Mouse (Mus musculus): ENCODE measurements around the gene Zyx. TPM values are rescaled to one million over a fixed set of nuclear protein-coding genes. Genes with fewer than 3 reads are reported as not detected.

Gene Zyx
- total and polyA plus RNA-seq, 3 experiments = 0.86 to 11.4 (median 2.2) TPM

- H3K79me2 ChIP-seq (replicated peaks; ENCODE audit: control insufficient read depth, extremely low read depth, insufficient read depth, poor library complexity, severe bottlenecking) = no peaks in the 10 kb centered on the region
- H3K27me3 ChIP-seq (replicated peaks) = no peaks in the 10 kb centered on the region
- H3K9me3 ChIP-seq (replicated peaks; ENCODE audit: low read length) = no peaks in the 10 kb centered on the region
- in situ Hi-C loops (cut with MboI; ENCODE audit: low pct_ligation_motif_present, low pct_unique_long_range_greater_than_20kb, low sequenced_read_pairs) = loop anchor here (25.0 kb wide), 1 partner anchor 239 kb away; the partner anchor contains the start of gene Tcaf3
- dilution Hi-C loops (cut with MboI; ENCODE audit: extremely low pct_ligation_motif_present, extremely low pct_unique_long_range_greater_than_20kb, low sequenced_read_pairs) = no loop called here
- H3K4me3 ChIP-seq (replicated peaks in 1 of 3; ENCODE audit: low read depth in 2 of 3, low read length in 2 of 3, poor library complexity in 1 of 3) = peak overlapping the region in 1 of 3 experiments; percentile 67
- H3K9ac ChIP-seq (ENCODE audit: insufficient read depth, low read depth) = peak overlapping the region; percentile 55; the same call in 1 of the 2 replicates
- TF ChIP-seq USF1 (IDR thresholded peaks at IDR 0.05; ENCODE audit: low read depth, low read length) (no peak), CTCF (conservative IDR thresholded peaks at IDR 0.05 in 1 of 2, IDR thresholded peaks at IDR 0.05 in 1 of 2; ENCODE audit: low read depth in 2 of 2, low read length in 2 of 2) (no peak), RAD21 (IDR thresholded peaks at IDR 0.05; ENCODE audit: low read depth, low read length) (no peak), MEF2A (IDR thresholded peaks at IDR 0.05; ENCODE audit: borderline replicate concordance, low read depth, low read length) (no peak), USF2 (conservative IDR thresholded peaks at IDR 0.05; ENCODE audit: low read depth, low read length) (no peak), UBTF (IDR thresholded peaks at IDR 0.05; ENCODE audit: low read depth, low read length) (no peak), MYC (IDR thresholded peaks at IDR 0.05; ENCODE audit: low read depth, low read length) (no peak), JUND (conservative IDR thresholded peaks at IDR 0.05; ENCODE audit: low read depth, low read length) (no peak), ZKSCAN1 (IDR thresholded peaks at IDR 0.05; ENCODE audit: borderline replicate concordance, low read depth, low read length) (no peak), ZNF384 (IDR thresholded peaks at IDR 0.05; ENCODE audit: low read depth, low read length) (no peak)
- peaks cover 3 to 23% of the 10 kb centered on the region in 2 experiments; a peak in 2 of 4 replicates for H3K4me1 ChIP-seq (ENCODE audit: control insufficient read depth in 1 of 2, insufficient read depth in 2 of 2)
- H3K4me2 ChIP-seq (ENCODE audit: insufficient read depth, low read depth, poor library complexity, severe bottlenecking) = peak overlapping the region; percentile 94
- H3K36me3 ChIP-seq (replicated peaks in 1 of 2; ENCODE audit: control insufficient read depth in 1 of 2, insufficient read depth in 1 of 2, low read length in 1 of 2) = peaks cover 0 to 3% of the 10 kb centered on the region in 2 experiments
- no peak overlapping the region for H3K27ac ChIP-seq (ENCODE audit: insufficient read depth, low read depth)
- DNase-seq (ENCODE audit: extremely low read depth) = no peak
Measured at GRCm38 (mm10) chr6:42348281-42349005, 987 bp upstream of the Zyx start.

GRCm38 (mm10) chr6:42349006-42349425, 414 bp upstream of the Zyx start:
- H3K4me1 ChIP-seq (ENCODE audit: control insufficient read depth in 1 of 2, insufficient read depth in 2 of 2) = peaks cover 3 to 19% of the 10 kb centered on the region in 2 experiments; a peak in 2 of 4 replicates
- peaks cover 0 to 4% of the 10 kb centered on the region in 2 experiments for H3K36me3 ChIP-seq (replicated peaks in 1 of 2; ENCODE audit: control insufficient read depth in 1 of 2, insufficient read depth in 1 of 2, low read length in 1 of 2)
- H3K4me2 ChIP-seq (ENCODE audit: insufficient read depth, low read depth, poor library complexity, severe bottlenecking) = peak overlapping the region; percentile 94
- H3K9me3 ChIP-seq (replicated peaks; ENCODE audit: low read length) = no peaks in the 10 kb centered on the region
- H3K4me3 ChIP-seq (replicated peaks in 1 of 3; ENCODE audit: low read depth in 2 of 3, low read length in 2 of 3, poor library complexity in 1 of 3) = peak overlapping the region; percentile 57 to 67 (median 65)
- peak; percentile 70 for DNase-seq (ENCODE audit: extremely low read depth)
- in situ Hi-C loops (cut with MboI; ENCODE audit: low pct_ligation_motif_present, low pct_unique_long_range_greater_than_20kb, low sequenced_read_pairs) (loop anchor here (25.0 kb wide), 1 partner anchor 238 kb away; the partner anchor contains the start of gene Tcaf3), dilution Hi-C loops (cut with MboI; ENCODE audit: extremely low pct_ligation_motif_present, extremely low pct_unique_long_range_greater_than_20kb, low sequenced_read_pairs) (no loop called here)
- no peaks in the 10 kb centered on the region for H3K27me3 ChIP-seq (replicated peaks)
- H3K27ac ChIP-seq (ENCODE audit: insufficient read depth, low read depth) = no peak overlapping the region
- peak overlapping the region; percentile 55 for H3K9ac ChIP-seq (ENCODE audit: insufficient read depth, low read depth)
- H3K79me2 ChIP-seq (replicated peaks; ENCODE audit: control insufficient read depth, extremely low read depth, insufficient read depth, poor library complexity, severe bottlenecking) = no peaks in the 10 kb centered on the region
- TF ChIP-seq KAT2A (IDR thresholded peaks at IDR 0.05; ENCODE audit: insufficient replicate concordance, low read length) = no peak
- TF ChIP-seq UBTF (IDR thresholded peaks at IDR 0.05; ENCODE audit: low read depth, low read length) = no peak
- no peak for TF ChIP-seq MAZ (IDR thresholded peaks at IDR 0.05; ENCODE audit: low read depth, low read length)
- no peak for TF ChIP-seq PAX5 (IDR thresholded peaks at IDR 0.05; ENCODE audit: low read length)
- no peak for TF ChIP-seq NELFE (IDR thresholded peaks at IDR 0.05; ENCODE audit: low read depth, low read length)
- no peak for TF ChIP-seq USF2 (conservative IDR thresholded peaks at IDR 0.05; ENCODE audit: low read depth, low read length)
- TF ChIP-seq E2F4 (IDR thresholded peaks at IDR 0.05; ENCODE audit: insufficient replicate concordance, low read depth, low read length) = no peak
- TF ChIP-seq JUN (IDR thresholded peaks at IDR 0.05; ENCODE audit: insufficient read depth, low read depth, low read length) = no peak
- no peak for TF ChIP-seq JUND (conservative IDR thresholded peaks at IDR 0.05; ENCODE audit: low read depth, low read length)
- no peak for TF ChIP-seq ZC3H11A (IDR thresholded peaks at IDR 0.05; ENCODE audit: low read depth, low read length)
- no peak for TF ChIP-seq ZKSCAN1 (IDR thresholded peaks at IDR 0.05; ENCODE audit: borderline replicate concordance, low read depth, low read length)
- TF ChIP-seq GABPA (IDR thresholded peaks at IDR 0.05; ENCODE audit: insufficient replicate concordance, low read depth, low read length) = no peak
- no peak for TF ChIP-seq MEF2A (IDR thresholded peaks at IDR 0.05; ENCODE audit: borderline replicate concordance, low read depth, low read length)
- TF ChIP-seq USF1 (IDR thresholded peaks at IDR 0.05; ENCODE audit: low read depth, low read length) = no peak
- TF ChIP-seq MYC (IDR thresholded peaks at IDR 0.05; ENCODE audit: low read depth, low read length) = no peak
- no peak for TF ChIP-seq MAX (IDR thresholded peaks at IDR 0.05; ENCODE audit: low read length)
- TF ChIP-seq TBP (conservative IDR thresholded peaks at IDR 0.05; ENCODE audit: low read depth, low read length) = no peak
- no peak for TF ChIP-seq CHD1 (IDR thresholded peaks at IDR 0.05; ENCODE audit: low read depth, low read length)
- no peak for TF ChIP-seq ETS1 (conservative IDR thresholded peaks at IDR 0.05; ENCODE audit: low read depth, low read length)
- TF ChIP-seq IRF4 (IDR thresholded peaks at IDR 0.05; ENCODE audit: low read depth, low read length) = peak; percentile 40; the same call in 1 of the 2 replicates
- TF ChIP-seq HCFC1 (IDR thresholded peaks at IDR 0.05; ENCODE audit: low read depth, low read length) = no peak
- TF ChIP-seq NRF1 (IDR thresholded peaks at IDR 0.05; ENCODE audit: low read depth, low read length) = no peak
- no peak for TF ChIP-seq MXI1 (IDR thresholded peaks at IDR 0.05; ENCODE audit: low read depth, low read length)
- TF ChIP-seq POLR2A (IDR thresholded peaks at IDR 0.05; ENCODE audit: low read depth, low read length) = no peak
- TF ChIP-seq RAD21 (IDR thresholded peaks at IDR 0.05; ENCODE audit: low read depth, low read length) = peak; percentile 56
- TF ChIP-seq SMC3 (IDR thresholded peaks at IDR 0.05; ENCODE audit: low read depth, low read length) = peak; percentile 58
- no peak for TF ChIP-seq MAFK (IDR thresholded peaks at IDR 0.05; ENCODE audit: insufficient replicate concordance, low read length)
